Mouse (Mus musculus) forebrain, embryonic 10.5 days (tissue): ENCODE results near the gene Kank2. TPM values are rescaled to one million over a fixed set of nuclear protein-coding genes. Genes with fewer than 3 reads are reported as not detected.
"Not testable (repeated sequence)": the region's sequence is repeated elsewhere in the genome, so short reads cannot be mapped to it uniquely, and the experiment has no call there.

Experiments
- DNase-seq: peaks from one replicate; pipeline ENCODE4 v3.0.0-alpha.2; 2017; ENCODE audit warnings: low spot score; ENCODE audit errors: extremely low spot score
- H3K27ac ChIP-seq: fragments of 300-500 bp; sonication (generic); 2 replicates; pipeline ENCODE4 v1.5.1; 2016; ENCODE audit warnings: mild to moderate bottlenecking
- H3K27me3 ChIP-seq: fragments of 300-500 bp; sonication (generic); 2 replicates; pipeline ENCODE4 v1.6.1; 2016; ENCODE audit warnings: mild to moderate bottlenecking; ENCODE audit not compliant: poor library complexity, severe bottlenecking
- H3K36me3 ChIP-seq: fragments of 300-500 bp; sonication (generic); replicated peaks from 2 replicates; pipeline ENCODE4 v1.6.1; 2016; ENCODE audit warnings: mild to moderate bottlenecking, moderate library complexity
- H3K4me1 ChIP-seq: fragments of 300-500 bp; sonication (generic); 2 replicates; pipeline ENCODE4 v1.6.1; 2016
- H3K4me3 ChIP-seq: fragments of 300-500 bp; sonication (generic); 2 replicates; pipeline ENCODE4 v1.5.1; 2016; ENCODE audit warnings: mild to moderate bottlenecking, moderate library complexity
- H3K9me3 ChIP-seq: fragments of 300-500 bp; sonication (generic); 2 replicates; pipeline ENCODE4 v1.6.1; 2016; ENCODE audit warnings: mild to moderate bottlenecking, moderate library complexity
- WGBS: fragments of 180-500 bp; shearing (Covaris S2); methylation state at CpG from one replicate; pipeline ENCODE4 v1.1.7; 2016; 5-methylcytosine and 5-hydroxymethylcytosine counted together
- polyA plus RNA-seq: library from polyadenylated mRNA; unstranded; fragments of >200 nt; fragmentation: Nextera tagmentation; extraction: Ambion mirVana; gene quantifications from 2 replicates; pipeline ENCODE4 v1.2.1, GENCODE M21; 2016

The Kank2 gene
- polyA plus RNA-seq, 1 experiment from 2014 or later: 8.6 TPM

GRCm38 (mm10) chr9:21792644-21793043 is 5.9 kb downstream of the Kank2 start:
- H3K9me3 ChIP-seq: no peaks in the 10 kb centered on the region
- 84% methylated on average over 8 of the region's 8 CpGs for WGBS
- H3K27ac ChIP-seq: no peak overlapping the region
- no peaks in the 10 kb centered on the region for H3K27me3 ChIP-seq
- H3K36me3 ChIP-seq: peaks cover 78% of the 10 kb centered on the region
- no peak for DNase-seq
- no peak overlapping the region for H3K4me3 ChIP-seq
- peaks cover 26% of the 10 kb centered on the region for H3K4me1 ChIP-seq

GRCm38 (mm10) chr9:21791861-21792260 is 6.7 kb downstream of the Kank2 start:
- WGBS: 89% methylated on average over 8 of the region's 8 CpGs
- Histone ChIP-seq H3K4me3 (no peak overlapping the region), H3K4me1 (peaks cover 26% of the 10 kb centered on the region), H3K27me3 (no peaks in the 10 kb centered on the region), H3K27ac (no peak overlapping the region), H3K36me3 (peaks cover 84% of the 10 kb centered on the region), H3K9me3 (no peaks in the 10 kb centered on the region)
- no peak for DNase-seq

GRCm38 (mm10) chr9:21788234-21788633 is 10.3 kb downstream of the Kank2 start:
- no peak overlapping the region for H3K27ac ChIP-seq
- no peaks in the 10 kb centered on the region for H3K9me3 ChIP-seq
- no peak for DNase-seq
- H3K36me3 ChIP-seq: peaks cover 85% of the 10 kb centered on the region
- H3K27me3 ChIP-seq: no peaks in the 10 kb centered on the region
- WGBS: 90% methylated on average over 9 of the region's 9 CpGs
- no peak overlapping the region for H3K4me3 ChIP-seq
- peaks cover 10% of the 10 kb centered on the region for H3K4me1 ChIP-seq

GRCm38 (mm10) chr9:21787654-21788053 is 10.9 kb downstream of the Kank2 start:
- Histone ChIP-seq H3K4me3 (no peak overlapping the region), H3K9me3 (no peaks in the 10 kb centered on the region), H3K36me3 (peaks cover 82% of the 10 kb centered on the region), H3K27ac (0 out of 2 replicates have a peak overlapping the region, but pooled peaks have one; percentile 54), H3K27me3 (no peaks in the 10 kb centered on the region), H3K4me1 (peaks cover 10% of the 10 kb centered on the region)
- 87% methylated on average over 5 of the region's 5 CpGs for WGBS
- DNase-seq: no peak

GRCm38 (mm10) chr9:21786906-21787305 is 11.6 kb downstream of the Kank2 start:
- H3K4me3 ChIP-seq: peak overlapping the region; percentile 18; the same call in 1 of the 2 replicates
- 8% methylated on average over 6 of the region's 6 CpGs for WGBS
- H3K27ac ChIP-seq: peak overlapping the region; percentile 54
- H3K9me3 ChIP-seq: no peaks in the 10 kb centered on the region
- peaks cover 80% of the 10 kb centered on the region for H3K36me3 ChIP-seq
- DNase-seq: peak; percentile 72
- peaks cover 10% of the 10 kb centered on the region for H3K4me1 ChIP-seq
- no peaks in the 10 kb centered on the region for H3K27me3 ChIP-seq

GRCm38 (mm10) chr9:21786309-21786708 is 12.2 kb downstream of the Kank2 start:
- H3K36me3 ChIP-seq: peaks cover 80% of the 10 kb centered on the region
- DNase-seq, H3K27me3 ChIP-seq, H3K27ac ChIP-seq, H3K9me3 ChIP-seq, H3K4me1 ChIP-seq, H3K4me3 ChIP-seq: not testable (repeated sequence)
- 88% methylated on average over 2 of the region's 2 CpGs for WGBS

- no peak for DNase-seq
- peaks cover 10% of the 10 kb centered on the region for H3K4me1 ChIP-seq
- no peak overlapping the region for H3K27ac ChIP-seq
- H3K27me3 ChIP-seq: no peaks in the 10 kb centered on the region
- H3K9me3 ChIP-seq: no peaks in the 10 kb centered on the region
- WGBS: 88% methylated on average over 7 of the region's 7 CpGs
- peaks cover 84% of the 10 kb centered on the region for H3K36me3 ChIP-seq
- no peak overlapping the region for H3K4me3 ChIP-seq
Observed at GRCm38 (mm10) chr9:21784517-21785307, 13.8 kb downstream of the Kank2 start.

- no peak for DNase-seq
- no peaks in the 10 kb centered on the region; the same call in 1 of the 2 replicates for H3K9me3 ChIP-seq
- peaks cover 88% of the 10 kb centered on the region for H3K36me3 ChIP-seq
- WGBS: 88% methylated on average over 15 of the region's 15 CpGs
- no peak overlapping the region for H3K27ac ChIP-seq
- H3K27me3 ChIP-seq: no peaks in the 10 kb centered on the region
- H3K4me3 ChIP-seq: no peak overlapping the region
- H3K4me1 ChIP-seq: peaks cover under 1% of the 10 kb centered on the region
Observed at GRCm38 (mm10) chr9:21781657-21782468, 16.7 kb downstream of the Kank2 start.

GRCm38 (mm10) chr9:21777726-21778125 is 20.8 kb downstream of the Kank2 start:
- Histone ChIP-seq H3K27me3 (no peaks in the 10 kb centered on the region), H3K36me3 (peaks cover 89% of the 10 kb centered on the region), H3K9me3 (no peaks in the 10 kb centered on the region; the same call in 1 of the 2 replicates), H3K4me3 (no peak overlapping the region), H3K4me1 (no peaks in the 10 kb centered on the region), H3K27ac (no peak overlapping the region)
- 91% methylated on average over 3 of the region's 3 CpGs for WGBS
- DNase-seq: no peak

GRCm38 (mm10) chr9:21774353-21774752 is 24.2 kb downstream of the Kank2 start:
- DNase-seq: no peak
- 92% methylated on average over 16 of the region's 16 CpGs for WGBS
- Histone ChIP-seq H3K9me3 (no peaks in the 10 kb centered on the region; the same call in 1 of the 2 replicates), H3K27me3 (no peaks in the 10 kb centered on the region), H3K4me1 (0 out of 2 replicates have a peak, but pooled peaks cover 3% of the 10 kb centered on the region), H3K27ac (no peak overlapping the region), H3K36me3 (peaks cover 84% of the 10 kb centered on the region), H3K4me3 (no peak overlapping the region)

GRCm38 (mm10) chr9:21773396-21773795 is 25.1 kb downstream of the Kank2 start:
- not testable (repeated sequence) for H3K4me3 ChIP-seq, DNase-seq, H3K27me3 ChIP-seq, H3K27ac ChIP-seq, H3K9me3 ChIP-seq
- Histone ChIP-seq H3K4me1 (peaks cover 13% of the 10 kb centered on the region), H3K36me3 (peaks cover 84% of the 10 kb centered on the region)
- 85% methylated on average over 5 of the region's 5 CpGs for WGBS

GRCm38 (mm10) chr9:21769558-21770183 is 28.9 kb downstream of the Kank2 start:
- H3K4me3 ChIP-seq: no peak overlapping the region
- no peaks in the 10 kb centered on the region for H3K9me3 ChIP-seq
- WGBS: 83% methylated on average over 26 of the region's 26 CpGs
- no peak for DNase-seq
- H3K4me1 ChIP-seq: peaks cover 20% of the 10 kb centered on the region
- no peaks in the 10 kb centered on the region for H3K27me3 ChIP-seq
- H3K36me3 ChIP-seq: peaks cover 66% of the 10 kb centered on the region
- 0 out of 2 replicates have a peak overlapping the region, but pooled peaks have one; percentile 25 for H3K27ac ChIP-seq
